Mouse (Mus musculus) myocyte (in vitro differentiated cells): ENCODE data around the gene Cd27. TPM values are rescaled to one million over a fixed set of nuclear protein-coding genes. Genes with fewer than 3 reads are reported as not detected.

Experiments
- H3K27me3 ChIP-seq: one replicate; pipeline ENCODE4 v1.6.1; 2011; ENCODE audit not compliant: control insufficient read depth, insufficient read depth, insufficient read length
- H3K36me3 ChIP-seq: one replicate; pipeline ENCODE4 v1.6.1; 2011; ENCODE audit not compliant: control insufficient read depth, insufficient read depth
- H3K4me2 ChIP-seq: one replicate; pipeline ENCODE4 v1.6.1; 2011; ENCODE audit warnings: low read depth, control low read depth
- H3K4me3 ChIP-seq: one replicate; pipeline ENCODE4 v1.5.1; 2011; ENCODE audit warnings: mild to moderate bottlenecking, control low read depth, moderate library complexity
- H3K79me2 ChIP-seq: one replicate; pipeline ENCODE4 v1.6.1; 2011; ENCODE audit not compliant: control insufficient read depth, insufficient read depth
- H3ac ChIP-seq: one replicate; pipeline ENCODE4 v1.6.1; 2011; ENCODE audit not compliant: control insufficient read depth, insufficient read length
- CEBPB ChIP-seq: IDR thresholded peaks from 2 replicates; pipeline ENCODE4 v1.6.1; 2011; ENCODE audit warnings: mild to moderate bottlenecking, moderate library complexity; ENCODE audit not compliant: poor library complexity, insufficient read depth, severe bottlenecking
- E2F4 ChIP-seq: IDR thresholded peaks from one replicate; pipeline ENCODE4 v1.6.1; 2011; ENCODE audit warnings: mild to moderate bottlenecking, control low read depth, moderate library complexity; ENCODE audit not compliant: insufficient read depth
- MAX ChIP-seq: IDR thresholded peaks from one replicate; pipeline ENCODE4 v1.6.1; 2011; ENCODE audit warnings: low read depth, mild to moderate bottlenecking, control low read depth
- MYOD1 ChIP-seq, 3 experiments: IDR thresholded peaks; one replicate each; pipeline ENCODE4 v1.6.1; 2011; ENCODE audit warnings: control low read depth in 2 of 3, low read depth in 2 of 3, mild to moderate bottlenecking in 2 of 3, moderate library complexity in 1 of 3; ENCODE audit not compliant: insufficient read length in 2 of 3, control insufficient read depth in 1 of 3
- MYOG ChIP-seq, 3 experiments: IDR thresholded peaks; one replicate each; pipeline ENCODE4 v1.6.1; 2011; ENCODE audit warnings: control low read depth in 2 of 3, low read depth in 2 of 3, mild to moderate bottlenecking in 2 of 3; ENCODE audit not compliant: insufficient read length in 2 of 3, control insufficient read depth in 1 of 3, insufficient read depth in 1 of 3
- POLR2A ChIP-seq: IDR thresholded peaks from one replicate; pipeline ENCODE4 v1.6.1; 2011; ENCODE audit warnings: low read depth, mild to moderate bottlenecking, control low read depth, moderate library complexity; ENCODE audit not compliant: insufficient read length
- POLR2AphosphoS2 ChIP-seq: IDR thresholded peaks from one replicate; pipeline ENCODE4 v1.6.1; 2011; ENCODE audit warnings: low read depth, control low read depth; ENCODE audit not compliant: insufficient read length
- REST ChIP-seq: IDR thresholded peaks from one replicate; pipeline ENCODE4 v1.6.1; 2011; ENCODE audit warnings: mild to moderate bottlenecking, control low read depth, moderate library complexity; ENCODE audit not compliant: insufficient read depth, insufficient read length
- SRF ChIP-seq: IDR thresholded peaks from one replicate; pipeline ENCODE4 v1.6.1; 2011; ENCODE audit warnings: low read depth; ENCODE audit not compliant: control insufficient read depth, insufficient read length
- TCF12 ChIP-seq: IDR thresholded peaks from one replicate; pipeline ENCODE4 v1.6.1; 2011; ENCODE audit warnings: mild to moderate bottlenecking, control low read depth; ENCODE audit not compliant: poor library complexity, insufficient read depth, severe bottlenecking
- TCF3 ChIP-seq: IDR thresholded peaks from one replicate; pipeline ENCODE4 v1.6.1; 2011; ENCODE audit warnings: low read depth, control low read depth; ENCODE audit not compliant: insufficient read length
- USF1 ChIP-seq: IDR thresholded peaks from one replicate; pipeline ENCODE4 v1.6.1; 2011; ENCODE audit warnings: low read depth, mild to moderate bottlenecking, control low read depth, moderate library complexity
- polyA plus RNA-seq: library from polyadenylated mRNA; unstranded; fragments of >200 nt; fragmentation: generic; extraction: Trizol; gene quantifications from one replicate; pipeline ENCODE4 v1.2.1, GENCODE M21; 2012; ENCODE audit warnings: missing spikeins

Cd27 gene
- polyA plus RNA-seq, 1 experiment: 1.5 TPM

DNA sequence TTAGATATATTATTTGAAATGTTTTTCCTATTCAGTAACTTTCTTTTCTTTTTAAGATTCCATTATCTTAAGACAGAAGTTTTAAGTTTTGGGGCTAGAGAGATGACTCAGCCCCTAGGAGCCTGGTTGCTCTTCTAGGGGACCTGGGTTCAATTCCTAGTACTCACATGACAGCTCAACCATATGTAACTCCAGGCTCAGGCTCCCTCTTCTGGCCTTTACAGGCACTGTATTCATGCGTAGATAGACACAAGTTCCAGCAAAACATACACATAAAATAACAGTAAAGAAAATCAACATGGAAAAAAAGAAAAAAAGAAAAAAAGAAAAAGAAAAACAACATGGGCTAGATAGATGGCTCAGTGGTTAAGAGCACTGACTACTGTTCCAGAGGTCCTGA, 26.4 kb downstream of the Cd27 start:
- peaks cover 9% of the 10 kb centered on the region for H3K27me3 ChIP-seq
- H3ac ChIP-seq: no peak overlapping the region
- H3K36me3 ChIP-seq: no peaks in the 10 kb centered on the region
- H3K4me2 ChIP-seq: no peak overlapping the region
- TF ChIP-seq MYOD1 (IDR thresholded peaks at IDR 0.05; ENCODE audit: control insufficient read depth in 1 of 3, insufficient read length in 2 of 3, low read depth in 2 of 3): no peak
- TF ChIP-seq SRF: no peak
- TF ChIP-seq REST: no peak
- no peak for TF ChIP-seq MYOG (IDR thresholded peaks at IDR 0.05; ENCODE audit: control insufficient read depth in 1 of 3, insufficient read depth in 1 of 3, insufficient read length in 2 of 3, low read depth in 2 of 3)
- TF ChIP-seq E2F4: no peak
- TF ChIP-seq MAX: no peak
- TF ChIP-seq POLR2AphosphoS2: no peak
- no peak for TF ChIP-seq POLR2A
- no peak for TF ChIP-seq CEBPB
- TF ChIP-seq TCF3: no peak
- no peak for TF ChIP-seq USF1
- H3K79me2 ChIP-seq: no peaks in the 10 kb centered on the region
- no peak overlapping the region for H3K4me3 ChIP-seq

GRCm38 (mm10) chr6:125197166-125197565, 39.6 kb downstream of the Cd27 start:
- Histone ChIP-seq H3ac (no peak overlapping the region), H3K4me3 (no peak overlapping the region), H3K79me2 (peaks cover 25% of the 10 kb centered on the region), H3K4me2 (no peak overlapping the region), H3K27me3 (no peaks in the 10 kb centered on the region), H3K36me3 (peaks cover 14% of the 10 kb centered on the region)
- TF ChIP-seq E2F4 (no peak), POLR2A (no peak), MYOD1 (IDR thresholded peaks at IDR 0.05; ENCODE audit: control insufficient read depth in 1 of 3, insufficient read length in 2 of 3, low read depth in 2 of 3) (no peak), MAX (no peak), USF1 (no peak), POLR2AphosphoS2 (no peak), CEBPB (no peak), TCF12 (no peak), SRF (no peak), REST (no peak), TCF3 (no peak), MYOG (IDR thresholded peaks at IDR 0.05; ENCODE audit: control insufficient read depth in 1 of 3, insufficient read depth in 1 of 3, insufficient read length in 2 of 3, low read depth in 2 of 3) (no peak)

- Histone ChIP-seq H3K36me3 (peaks cover 14% of the 10 kb centered on the region), H3K27me3 (no peaks in the 10 kb centered on the region), H3ac (no peak overlapping the region), H3K4me2 (no peak overlapping the region), H3K79me2 (peaks cover 25% of the 10 kb centered on the region), H3K4me3 (no peak overlapping the region)
- TF ChIP-seq SRF (no peak), TCF12 (no peak), USF1 (no peak), POLR2AphosphoS2 (no peak), MAX (no peak), TCF3 (no peak), POLR2A (no peak)
Observed at GRCm38 (mm10) chr6:125196301-125196700, 40.5 kb downstream of the Cd27 start.

DNA sequence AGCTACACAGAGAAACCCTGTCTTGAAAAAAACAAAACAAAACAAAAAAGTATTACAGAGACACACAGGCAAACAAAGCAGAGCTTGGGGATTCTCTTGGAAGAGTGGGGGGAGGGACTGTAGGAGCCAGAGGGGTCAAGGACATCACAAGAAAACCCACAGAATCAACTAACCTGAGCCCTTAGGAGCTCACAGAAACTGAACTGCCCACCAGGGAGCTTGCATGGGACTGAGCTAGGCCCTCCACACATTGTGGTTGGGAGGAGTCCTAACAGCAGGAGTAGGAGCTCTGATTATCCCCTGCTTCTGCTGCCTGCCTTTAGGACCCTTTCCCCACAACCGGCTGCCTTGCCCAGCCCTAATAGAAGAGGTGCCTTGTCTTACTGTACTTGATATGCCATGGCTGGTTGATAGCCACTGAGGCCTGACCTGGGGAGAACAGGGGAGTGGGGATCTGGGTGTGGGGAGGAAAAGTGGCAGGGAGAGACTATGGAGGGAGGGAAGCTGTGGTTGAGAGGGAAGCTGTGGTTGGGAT, 41.2 kb downstream of the Cd27 start:
- no peak overlapping the region for H3K4me3 ChIP-seq
- no peak for TF ChIP-seq USF1
- TF ChIP-seq TCF12: no peak
- TF ChIP-seq MAX: no peak
- TF ChIP-seq TCF3: no peak
- TF ChIP-seq REST: no peak
- no peak for TF ChIP-seq SRF
- no peak overlapping the region for H3K4me2 ChIP-seq
- H3K27me3 ChIP-seq: no peaks in the 10 kb centered on the region
- H3ac ChIP-seq: no peak overlapping the region
- H3K36me3 ChIP-seq: peaks cover 14% of the 10 kb centered on the region
- peaks cover 32% of the 10 kb centered on the region for H3K79me2 ChIP-seq

GRCm38 (mm10) chr6:125193390-125193789, 43.4 kb downstream of the Cd27 start:
- TF ChIP-seq E2F4: no peak
- TF ChIP-seq POLR2AphosphoS2: no peak
- peak; percentile 61 for TF ChIP-seq USF1
- H3K4me3 ChIP-seq: peak overlapping the region; percentile 92
- peaks cover 14% of the 10 kb centered on the region for H3K36me3 ChIP-seq
- no peak overlapping the region for H3ac ChIP-seq
- H3K4me2 ChIP-seq: peak overlapping the region; percentile 86
- H3K79me2 ChIP-seq: peaks cover 54% of the 10 kb centered on the region
- no peaks in the 10 kb centered on the region for H3K27me3 ChIP-seq
